Mouse (Mus musculus): ENCODE data around the gene Sgsm1. TPM values are rescaled to one million over a fixed set of nuclear protein-coding genes. Genes with fewer than 3 reads are reported as not detected.

Gene Sgsm1
- polyA plus RNA-seq, 1 experiment from 2014 or later, result 0.45 TPM

- Histone ChIP-seq H3K9ac (replicated peaks) (no peak overlapping the region), H3K4me1 (ENCODE audit: insufficient read depth) (peaks cover 14% of the 10 kb centered on the region), H3K9me3 (ENCODE audit: low read length) (no peaks in the 10 kb centered on the region), H3K27me3 (ENCODE audit: insufficient read depth, low read length) (no peaks in the 10 kb centered on the region), H3K27ac (ENCODE audit: low read depth) (no peak overlapping the region), H3K36me3 (replicated peaks; ENCODE audit: insufficient read depth, low read length) (no peaks in the 10 kb centered on the region), H3K4me3 (ENCODE audit: low read depth, low read length) (no peak overlapping the region), H3K4me2 (ENCODE audit: low read depth, low read length) (no peak overlapping the region)
- ATAC-seq, result no peak
- DNase-seq, result no peak
- 53% methylated on average over 11 of the region's 11 CpGs for WGBS (ENCODE audit: insufficient replicate concordance)
- TF ChIP-seq CTCF (IDR thresholded peaks at IDR 0.05; ENCODE audit: low read depth) (no peak), EP300 (IDR thresholded peaks at IDR 0.05; ENCODE audit: low read depth) (no peak)
Measured at GRCm38 (mm10) chr5:113214455-113214854, 96.1 kb downstream of the Sgsm1 start.

GRCm38 (mm10) chr5:113214041-113214440 lies 96.5 kb downstream of the Sgsm1 start:
- DNase-seq (no peak), ATAC-seq (no peak)
- Histone ChIP-seq H3K9ac (replicated peaks) (no peak overlapping the region), H3K9me3 (ENCODE audit: low read length) (no peaks in the 10 kb centered on the region), H3K36me3 (replicated peaks; ENCODE audit: insufficient read depth, low read length) (no peaks in the 10 kb centered on the region), H3K4me1 (ENCODE audit: insufficient read depth) (peaks cover 15% of the 10 kb centered on the region), H3K27me3 (ENCODE audit: insufficient read depth, low read length) (no peaks in the 10 kb centered on the region), H3K4me3 (ENCODE audit: low read depth, low read length) (no peak overlapping the region), H3K27ac (ENCODE audit: low read depth) (no peak overlapping the region), H3K4me2 (ENCODE audit: low read depth, low read length) (no peak overlapping the region)
- WGBS (ENCODE audit: insufficient replicate concordance), result 65% methylated on average over 7 of the region's 8 CpGs
- TF ChIP-seq EP300 (IDR thresholded peaks at IDR 0.05; ENCODE audit: low read depth) (no peak), CTCF (IDR thresholded peaks at IDR 0.05; ENCODE audit: low read depth) (no peak)

- WGBS (ENCODE audit: insufficient replicate concordance), result 56% methylated on average over 10 of the region's 10 CpGs
- Histone ChIP-seq H3K9ac (replicated peaks) (no peak overlapping the region), H3K27ac (ENCODE audit: low read depth) (no peak overlapping the region), H3K27me3 (ENCODE audit: insufficient read depth, low read length) (no peaks in the 10 kb centered on the region), H3K36me3 (replicated peaks; ENCODE audit: insufficient read depth, low read length) (no peaks in the 10 kb centered on the region), H3K4me1 (ENCODE audit: insufficient read depth) (peaks cover 21% of the 10 kb centered on the region), H3K4me2 (ENCODE audit: low read depth, low read length) (no peak overlapping the region), H3K4me3 (ENCODE audit: low read depth, low read length) (no peak overlapping the region), H3K9me3 (ENCODE audit: low read length) (no peaks in the 10 kb centered on the region)
- DNase-seq (no peak), ATAC-seq (no peak)
- TF ChIP-seq EP300 (IDR thresholded peaks at IDR 0.05; ENCODE audit: low read depth), result no peak
- no peak for TF ChIP-seq CTCF (IDR thresholded peaks at IDR 0.05; ENCODE audit: low read depth)
Measured at GRCm38 (mm10) chr5:113212156-113212835, 98.3 kb downstream of the Sgsm1 start.

- Histone ChIP-seq H3K4me3 (ENCODE audit: low read depth, low read length) (no peak overlapping the region), H3K27me3 (ENCODE audit: insufficient read depth, low read length) (no peaks in the 10 kb centered on the region), H3K27ac (ENCODE audit: low read depth) (peak overlapping the region; percentile 51; the same call in 1 of the 2 replicates), H3K36me3 (replicated peaks; ENCODE audit: insufficient read depth, low read length) (no peaks in the 10 kb centered on the region), H3K4me2 (ENCODE audit: low read depth, low read length) (no peak overlapping the region), H3K9me3 (ENCODE audit: low read length) (no peaks in the 10 kb centered on the region), H3K4me1 (ENCODE audit: insufficient read depth) (peaks cover 29% of the 10 kb centered on the region), H3K9ac (replicated peaks) (no peak overlapping the region)
- DNase-seq (no peak), ATAC-seq (0 out of 2 replicates have a peak, but pooled peaks have one; percentile 6)
- no peak for TF ChIP-seq CTCF (IDR thresholded peaks at IDR 0.05; ENCODE audit: low read depth)
- WGBS (ENCODE audit: insufficient replicate concordance), result 71% methylated on average over 6 of the region's 6 CpGs
Measured at GRCm38 (mm10) chr5:113210314-113210713, 100.3 kb downstream of the Sgsm1 start.

GRCm38 (mm10) chr5:113209898-113210297 lies 100.7 kb downstream of the Sgsm1 start:
- TF ChIP-seq CTCF (IDR thresholded peaks at IDR 0.05; ENCODE audit: low read depth) (no peak), EP300 (IDR thresholded peaks at IDR 0.05; ENCODE audit: low read depth) (no peak)
- no peaks in the 10 kb centered on the region for H3K9me3 ChIP-seq (ENCODE audit: low read length)
- ATAC-seq (0 out of 2 replicates have a peak, but pooled peaks have one; percentile 14), DNase-seq (no peak)
- no peak overlapping the region for H3K9ac ChIP-seq (replicated peaks)
- no peaks in the 10 kb centered on the region for H3K27me3 ChIP-seq (ENCODE audit: insufficient read depth, low read length)
- WGBS (ENCODE audit: insufficient replicate concordance), result 52% methylated on average over 13 of the region's 13 CpGs
- no peak overlapping the region for H3K4me2 ChIP-seq (ENCODE audit: low read depth, low read length)
- H3K36me3 ChIP-seq (replicated peaks; ENCODE audit: insufficient read depth, low read length), result no peaks in the 10 kb centered on the region
- H3K4me3 ChIP-seq (ENCODE audit: low read depth, low read length), result no peak overlapping the region
- H3K27ac ChIP-seq (ENCODE audit: low read depth), result peak overlapping the region; percentile 51
- peaks cover 29% of the 10 kb centered on the region for H3K4me1 ChIP-seq (ENCODE audit: insufficient read depth)

GRCm38 (mm10) chr5:113209401-113209750 lies 101.2 kb downstream of the Sgsm1 start:
- H3K9me3 ChIP-seq (ENCODE audit: low read length), result no peaks in the 10 kb centered on the region
- DNase-seq (no peak), ATAC-seq (no peak)
- no peaks in the 10 kb centered on the region for H3K27me3 ChIP-seq (ENCODE audit: insufficient read depth, low read length)
- no peaks in the 10 kb centered on the region for H3K36me3 ChIP-seq (replicated peaks; ENCODE audit: insufficient read depth, low read length)
- H3K27ac ChIP-seq (ENCODE audit: low read depth), result peak overlapping the region; percentile 51
- no peak overlapping the region for H3K4me3 ChIP-seq (ENCODE audit: low read depth, low read length)
- H3K4me2 ChIP-seq (ENCODE audit: low read depth, low read length), result no peak overlapping the region
- TF ChIP-seq CTCF (IDR thresholded peaks at IDR 0.05; ENCODE audit: low read depth) (no peak), EP300 (IDR thresholded peaks at IDR 0.05; ENCODE audit: low read depth) (no peak)
- H3K9ac ChIP-seq (replicated peaks), result no peak overlapping the region
- WGBS (ENCODE audit: insufficient replicate concordance), result 48% methylated on average over 11 of the region's 11 CpGs
- peaks cover 29% of the 10 kb centered on the region for H3K4me1 ChIP-seq (ENCODE audit: insufficient read depth)
